Mouse (Mus musculus): ENCODE data around the gene Slc7a5.

The Slc7a5 gene

GRCm38 (mm10) chr8:121897871-121898381, 9.6 kb downstream of the Slc7a5 start:
- in situ Hi-C loops (cut with MboI; ENCODE audit: low pct_unique_long_range_greater_than_20kb in 1 of 2, low sequenced_read_pairs in 2 of 2, unreplicated experiment in 1 of 2) = no loop called here

GRCm38 (mm10) chr8:121897205-121897604, 10.3 kb downstream of the Slc7a5 start:
- in situ Hi-C loops (cut with MboI; ENCODE audit: low pct_unique_long_range_greater_than_20kb in 1 of 2, low sequenced_read_pairs in 2 of 2, unreplicated experiment in 1 of 2) = no loop called here

- in situ Hi-C loops (cut with MboI; ENCODE audit: low pct_unique_long_range_greater_than_20kb in 1 of 2, low sequenced_read_pairs in 2 of 2, unreplicated experiment in 1 of 2) = no loop called here
Measured at GRCm38 (mm10) chr8:121896476-121897145, 10.9 kb downstream of the Slc7a5 start.

GRCm38 (mm10) chr8:121895910-121896309, 11.6 kb downstream of the Slc7a5 start:
- in situ Hi-C loops (cut with MboI; ENCODE audit: low pct_unique_long_range_greater_than_20kb in 1 of 2, low sequenced_read_pairs in 2 of 2, unreplicated experiment in 1 of 2) = no loop called here

GRCm38 (mm10) chr8:121892875-121893274, 14.6 kb downstream of the Slc7a5 start:
- in situ Hi-C loops (cut with MboI; ENCODE audit: low pct_unique_long_range_greater_than_20kb in 1 of 2, low sequenced_read_pairs in 2 of 2, unreplicated experiment in 1 of 2) = no loop called here

GRCm38 (mm10) chr8:121889810-121890785, 17.4 kb downstream of the Slc7a5 start:
- in situ Hi-C loops (cut with MboI; ENCODE audit: low pct_unique_long_range_greater_than_20kb in 1 of 2, low sequenced_read_pairs in 2 of 2, unreplicated experiment in 1 of 2) = no loop called here

GRCm38 (mm10) chr8:121889317-121889716, 18.2 kb downstream of the Slc7a5 start:
- in situ Hi-C loops (cut with MboI; ENCODE audit: low pct_unique_long_range_greater_than_20kb in 1 of 2, low sequenced_read_pairs in 2 of 2, unreplicated experiment in 1 of 2) = no loop called here

- in situ Hi-C loops (cut with MboI; ENCODE audit: low pct_unique_long_range_greater_than_20kb in 1 of 2, low sequenced_read_pairs in 2 of 2, unreplicated experiment in 1 of 2) = no loop called here
Measured at GRCm38 (mm10) chr8:121887547-121887946, 19.9 kb downstream of the Slc7a5 start.

- in situ Hi-C loops (cut with MboI; ENCODE audit: low pct_unique_long_range_greater_than_20kb in 1 of 2, low sequenced_read_pairs in 2 of 2, unreplicated experiment in 1 of 2) = no loop called here
Measured at GRCm38 (mm10) chr8:121885433-121885832, 22.1 kb downstream of the Slc7a5 start.

GRCm38 (mm10) chr8:121885001-121885400, 22.5 kb downstream of the Slc7a5 start:
- in situ Hi-C loops (cut with MboI; ENCODE audit: low pct_unique_long_range_greater_than_20kb in 1 of 2, low sequenced_read_pairs in 2 of 2, unreplicated experiment in 1 of 2) = no loop called here

- in situ Hi-C loops (cut with MboI; ENCODE audit: low pct_unique_long_range_greater_than_20kb in 1 of 2, low sequenced_read_pairs in 2 of 2, unreplicated experiment in 1 of 2) = no loop called here
Measured at GRCm38 (mm10) chr8:121884181-121884580, 23.3 kb downstream of the Slc7a5 start.

- in situ Hi-C loops (cut with MboI; ENCODE audit: low pct_unique_long_range_greater_than_20kb in 1 of 2, low sequenced_read_pairs in 2 of 2, unreplicated experiment in 1 of 2) = no loop called here
Measured at GRCm38 (mm10) chr8:121881921-121882320, 25.6 kb downstream of the Slc7a5 start.

GRCm38 (mm10) chr8:121880818-121881217, 26.7 kb downstream of the Slc7a5 start:
- in situ Hi-C loops (cut with MboI; ENCODE audit: low pct_unique_long_range_greater_than_20kb in 1 of 2, low sequenced_read_pairs in 2 of 2, unreplicated experiment in 1 of 2) = no loop called here

- in situ Hi-C loops (cut with MboI; ENCODE audit: low pct_unique_long_range_greater_than_20kb in 1 of 2, low sequenced_read_pairs in 2 of 2, unreplicated experiment in 1 of 2) = no loop called here
Measured at GRCm38 (mm10) chr8:121879712-121880111, 27.8 kb downstream of the Slc7a5 start.

GRCm38 (mm10) chr8:121877828-121878480, 29.5 kb downstream of the Slc7a5 start:
- in situ Hi-C loops (cut with MboI; ENCODE audit: low pct_unique_long_range_greater_than_20kb in 1 of 2, low sequenced_read_pairs in 2 of 2, unreplicated experiment in 1 of 2) = no loop called here

GRCm38 (mm10) chr8:121877212-121877611, 30.3 kb downstream of the Slc7a5 start:
- in situ Hi-C loops (cut with MboI; ENCODE audit: low pct_unique_long_range_greater_than_20kb in 1 of 2, low sequenced_read_pairs in 2 of 2, unreplicated experiment in 1 of 2) = no loop called here

GRCm38 (mm10) chr8:121875517-121875916, 32.0 kb downstream of the Slc7a5 start:
- in situ Hi-C loops (cut with MboI; ENCODE audit: low pct_unique_long_range_greater_than_20kb in 1 of 2, low sequenced_read_pairs in 2 of 2, unreplicated experiment in 1 of 2) = no loop called here

- in situ Hi-C loops (cut with MboI; ENCODE audit: low pct_unique_long_range_greater_than_20kb in 1 of 2, low sequenced_read_pairs in 2 of 2, unreplicated experiment in 1 of 2) = no loop called here
Measured at GRCm38 (mm10) chr8:121875045-121875444, 32.4 kb downstream of the Slc7a5 start.

GRCm38 (mm10) chr8:121874031-121874430, 33.5 kb downstream of the Slc7a5 start:
- in situ Hi-C loops (cut with MboI; ENCODE audit: low pct_unique_long_range_greater_than_20kb in 1 of 2, low sequenced_read_pairs in 2 of 2, unreplicated experiment in 1 of 2) = no loop called here

Data from mouse embryonic stem cell (cell line).